In genomic region chr2:30588985-30589511, GRCm38 (mm10) we compare ENCODE assay signal across 11 mouse cellular contexts. TPM values are rescaled to one million over a fixed set of nuclear protein-coding genes. Genes with fewer than 3 reads are reported as not detected.
DNase-seq lines count a peak whose midpoint lies in the region; ATAC-seq lines count a peak whose summit lies in the region.
"Had no signal": no experiment of that assay in that cellular context is flagged by ENCODE, and none has a peak within 500 bp of the region (broad histone marks: within the 10 kb centered on the region; RNA-seq: fewer than 3 reads in every experiment).

No protein-coding gene starts in this region.

- ATAC-seq in heart, embryonic 16.5 days (replicated peaks; ENCODE audit: extremely low read depth, insufficient read depth, low FRiP score) = no peak
- ATAC-seq in lung, embryonic 15.5 days (ENCODE audit: borderline replicate concordance, extremely low read depth, low FRiP score, low TSS enrichment) = peak; percentile 77
- ATAC-seq in midbrain, embryonic 16.5 days = no peak
- ATAC-seq: forebrain, embryonic 13.5 days had no signal

- no peaks in the 10 kb centered on the region for H3K27me3 ChIP-seq in heart, embryonic 16.5 days (ENCODE audit: control insufficient read depth, insufficient read depth, low read length)
- no peaks in the 10 kb centered on the region for H3K27me3 ChIP-seq in lung, embryonic 15.5 days
- H3K27me3 ChIP-seq in midbrain, embryonic 16.5 days (ENCODE audit: control insufficient read depth, insufficient read depth, low read depth, low read length) = no peaks in the 10 kb centered on the region
- H3K27me3 ChIP-seq: forebrain, embryonic 13.5 days had no signal

- no peak overlapping the region for H3K4me2 ChIP-seq in heart, embryonic 16.5 days (ENCODE audit: low read depth, low read length)
- no peak overlapping the region for H3K4me2 ChIP-seq in lung, embryonic 15.5 days
- H3K4me2 ChIP-seq in midbrain, embryonic 16.5 days (ENCODE audit: low read length) = no peak overlapping the region
- H3K4me2 ChIP-seq: forebrain, embryonic 13.5 days had no signal

- H3K36me3 ChIP-seq in heart, embryonic 16.5 days (ENCODE audit: control insufficient read depth, insufficient read depth) = no peaks in the 10 kb centered on the region
- H3K36me3 ChIP-seq in lung, embryonic 15.5 days = no peaks in the 10 kb centered on the region
- H3K36me3 ChIP-seq in midbrain, embryonic 16.5 days (ENCODE audit: control insufficient read depth, insufficient read depth, low read length) = no peaks in the 10 kb centered on the region

- H3K4me3 ChIP-seq in heart, embryonic 16.5 days (ENCODE audit: low read length) = no peak overlapping the region
- H3K4me3 ChIP-seq in lung, embryonic 15.5 days = no peak overlapping the region
- no peak overlapping the region for H3K4me3 ChIP-seq in midbrain, embryonic 16.5 days (ENCODE audit: low read depth, low read length)
- H3K4me3 ChIP-seq: forebrain, embryonic 13.5 days; layer of hippocampus, adult 2 months had no signal

- H3K4me1 ChIP-seq in heart, embryonic 16.5 days (ENCODE audit: control insufficient read depth, insufficient read depth, low read length) = peaks cover 11% of the 10 kb centered on the region
- peaks cover 48% of the 10 kb centered on the region for H3K4me1 ChIP-seq in lung, embryonic 15.5 days
- peaks cover 14% of the 10 kb centered on the region for H3K4me1 ChIP-seq in midbrain, embryonic 16.5 days (ENCODE audit: control insufficient read depth, insufficient read depth, low read length)

- peak; percentile 41 for DNase-seq in cerebellum, adult 9-11 months
- no peak for DNase-seq in cerebellum, adult 8-10 months
- peak; percentile 45 for DNase-seq in adipocyte (ENCODE audit: low spot score)
- no peak for DNase-seq in right cerebral cortex, adult 18-20 months
- no peak for DNase-seq in right cerebral cortex, adult 2 months (ENCODE audit: low spot score in 2 of 2)
- DNase-seq: B cell, adult 2 months had no signal

- no peaks in the 10 kb centered on the region for H3K9me3 ChIP-seq in heart, embryonic 16.5 days (replicated peaks; ENCODE audit: control insufficient read depth, low read length)
- H3K9me3 ChIP-seq in lung, embryonic 15.5 days = no peaks in the 10 kb centered on the region
- H3K9me3 ChIP-seq in midbrain, embryonic 16.5 days (replicated peaks; ENCODE audit: control insufficient read depth, low read length, poor library complexity, severe bottlenecking) = no peaks in the 10 kb centered on the region
- H3K9me3 ChIP-seq: forebrain, embryonic 13.5 days had no signal

- 0 out of 2 replicates have a peak overlapping the region, but pooled peaks have one; percentile 16 for H3K9ac ChIP-seq in heart, embryonic 16.5 days (ENCODE audit: low read length)
- no peak overlapping the region for H3K9ac ChIP-seq in lung, embryonic 15.5 days
- H3K9ac ChIP-seq in midbrain, embryonic 16.5 days (ENCODE audit: low read depth, low read length) = no peak overlapping the region
- H3K9ac ChIP-seq: forebrain, embryonic 13.5 days had no signal

- H3K27ac ChIP-seq in heart, embryonic 16.5 days (ENCODE audit: low read length) = peak overlapping the region; percentile 65
- peak overlapping the region; percentile 82 for H3K27ac ChIP-seq in lung, embryonic 15.5 days
- H3K27ac ChIP-seq in midbrain, embryonic 16.5 days (ENCODE audit: low read length) = no peak overlapping the region
- H3K27ac ChIP-seq: forebrain, embryonic 13.5 days; layer of hippocampus, adult 2 months had no signal

- 68% methylated on average over 4 of the region's 4 CpGs for WGBS in heart, embryonic 16.5 days
- WGBS in lung, embryonic 15.5 days = 34% methylated on average over 4 of the region's 4 CpGs
- WGBS in midbrain, embryonic 16.5 days = 90% methylated on average over 4 of the region's 4 CpGs

RNA-seq across cellular contexts. Expression of gene Cstad, which starts 5.8 kb away (rescaled TPM):
- 1.4 TPM in 2 replicates for polyA plus RNA-seq in heart, embryonic 16.5 days (2015; fragmentation: Nextera tagmentation; extraction: Ambion mirVana)
- polyA plus RNA-seq in lung, embryonic 15.5 days (2015; fragmentation: Nextera tagmentation; extraction: Ambion mirVana) = 0.68 and 1.0 TPM in 2 replicates
- polyA plus RNA-seq in midbrain, embryonic 16.5 days (2015; fragmentation: Nextera tagmentation; extraction: Ambion mirVana) = 0.62 TPM in 2 replicates

Comparison
In these comparisons a context has a peak if more than half of its experiments do, and no peak if none do; other contexts are left out.
1. DNase-seq: peak in cerebellum, adult 9-11 months (single experiment) and adipocyte (single experiment); none in cerebellum, adult 8-10 months (single experiment), right cerebral cortex, adult 18-20 months (single experiment) and right cerebral cortex, adult 2 months (0 of 2).